Mouse (Mus musculus): ENCODE data around the gene Ano8. TPM values are rescaled to one million over a fixed set of nuclear protein-coding genes. Genes with fewer than 3 reads are reported as not detected.
"Not testable (repeated sequence)": the region's sequence is repeated elsewhere in the genome, so short reads cannot be mapped to it uniquely, and the experiment has no call there.

The Ano8 gene
- total RNA-seq, 2 experiments from 2014 or later: 18.1 to 18.6 TPM

GRCm38 (mm10) chr8:71454668-71455067 is 31.1 kb downstream of the Ano8 start:
- DNase-seq: no peak
- intact Hi-C loops (cut with DNase I): no loop called here

- DNase-seq: no peak
- intact Hi-C loops (cut with DNase I): no loop called here
These were observed 33.1 kb downstream of the Ano8 start for GRCm38 (mm10) chr8:71452669-71453068.

- no peak for DNase-seq
- intact Hi-C loops (cut with DNase I): no loop called here
These were observed 34.0 kb downstream of the Ano8 start for GRCm38 (mm10) chr8:71451777-71452176.

GRCm38 (mm10) chr8:71451337-71451736 is 34.4 kb downstream of the Ano8 start:
- intact Hi-C loops (cut with DNase I): no loop called here
- no peak for DNase-seq

- intact Hi-C loops (cut with DNase I): no loop called here
- DNase-seq: no peak
These were observed 40.7 kb downstream of the Ano8 start for GRCm38 (mm10) chr8:71445096-71445495.

- peak; percentile 62 to 63 for DNase-seq
- intact Hi-C loops (cut with DNase I): loop anchor here (1.0 to 5.0 kb wide), 4 partner anchors 80 to 291 kb away; partner anchors contain the start of gene Fam129c
These were observed 44.4 kb downstream of the Ano8 start for GRCm38 (mm10) chr8:71441404-71441803.

DNA sequence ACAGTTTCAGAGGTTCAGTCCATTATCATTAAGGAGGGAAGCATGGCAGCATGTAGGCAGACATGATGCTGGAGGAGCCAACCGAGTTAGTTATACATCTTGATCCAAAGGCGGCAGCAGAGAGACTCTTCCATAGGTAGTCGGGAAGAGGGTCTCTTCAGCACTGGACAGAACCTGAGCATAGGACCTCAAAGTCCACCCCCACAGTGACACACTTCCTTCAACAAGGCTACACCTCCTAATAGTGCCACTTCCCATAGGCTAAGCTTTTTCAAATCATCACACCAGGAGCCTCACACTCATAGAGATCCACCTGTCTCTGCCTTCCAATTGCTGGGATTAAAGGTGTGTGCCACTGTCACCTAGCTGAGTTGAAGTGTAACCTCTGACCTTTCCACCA is 48.7 kb downstream of the Ano8 start:
- intact Hi-C loops (cut with DNase I): no loop called here
- no peak for DNase-seq

- DNase-seq; intact Hi-C loops (cut with DNase I): not testable (repeated sequence)
These were observed 52.8 kb downstream of the Ano8 start for GRCm38 (mm10) chr8:71432935-71433334.

Other genes starting within 250 kb of the Ano8 start
- 10 to 100 TPM; 24.1 to 28.2 TPM for gene Myo9b, start 213.2 kb downstream of the Ano8 start, total RNA-seq (2021)
- gene Haus8, start 213.0 kb downstream of the Ano8 start, total RNA-seq (2021): 10 to 100 TPM; 27.4 to 29.9 TPM
- gene Use1, start 119.1 kb downstream of the Ano8 start, total RNA-seq (2021): 100 to 1,000 TPM; 148 to 149 TPM
- gene Ocel1, start 114.7 kb downstream of the Ano8 start, total RNA-seq (2021): 10 to 100 TPM; 11.1 to 14.9 TPM
- 10 to 100 TPM; 47.6 to 53.6 TPM for gene Nr2f6, start 104.0 kb downstream of the Ano8 start, total RNA-seq (2021)
- gene Ushbp1, start 90.2 kb downstream of the Ano8 start, total RNA-seq (2021): 10 to 100 TPM; 28.0 to 30.4 TPM
- 10 to 100 TPM; 61.2 to 67.1 TPM for gene Babam1, start 89.1 kb downstream of the Ano8 start, total RNA-seq (2021)
- under 1 TPM; 0.19 to 0.39 TPM for gene Ankle1, start 80.0 kb downstream of the Ano8 start, total RNA-seq (2021)
- 10 to 100 TPM; 26.2 to 29.9 TPM for gene Abhd8, start 22.3 kb downstream of the Ano8 start, total RNA-seq (2021)
- 100 to 1,000 TPM; 117 to 129 TPM for gene Mrpl34, start 21.0 kb downstream of the Ano8 start, total RNA-seq (2021)
- gene Dda1, start 16.8 kb downstream of the Ano8 start, total RNA-seq (2021): 10 to 100 TPM; 32.1 to 32.3 TPM
- gene Gtpbp3, start 2.1 kb upstream of the Ano8 start, total RNA-seq (2021): 10 to 100 TPM; 15.8 to 20.2 TPM
- 10 to 100 TPM; 24.5 to 26.0 TPM for gene Plvap, start 25.8 kb upstream of the Ano8 start, total RNA-seq (2021)
- gene Ccdc194, start 39.7 kb upstream of the Ano8 start, total RNA-seq (2021): not detected
- gene Bst2, start 51.5 kb upstream of the Ano8 start, total RNA-seq (2021): 10 to 100 TPM; 17.1 to 32.9 TPM
- 10 to 100 TPM; 27.8 to 32.9 TPM for gene Mvb12a, start 57.0 kb upstream of the Ano8 start, total RNA-seq (2021)
- under 1 TPM in 1 of 2 experiments, not detected in 1; 0.22 TPM for gene Tmem221, start 72.9 kb upstream of the Ano8 start, total RNA-seq (2021)
- under 1 TPM in 1 of 2 experiments, not detected in 1; 0.19 TPM for gene Nxnl1, start 80.6 kb upstream of the Ano8 start, total RNA-seq (2021)
- 100 to 1,000 TPM; 171 to 223 TPM for gene Slc27a1, start 82.9 kb upstream of the Ano8 start, total RNA-seq (2021)
- gene Pgls, start 106.2 kb upstream of the Ano8 start, total RNA-seq (2021): 10 to 100 TPM; 64.7 to 69.7 TPM
- gene Fam129c, start 111.7 kb upstream of the Ano8 start, total RNA-seq (2021): 1 to 10 TPM in 1 of 2 experiments, under 1 TPM in 1; 0.58 to 1.2 TPM
- gene Colgalt1, start 125.0 kb upstream of the Ano8 start, total RNA-seq (2021): 10 to 100 TPM; 40.2 to 45.2 TPM
- gene Unc13a, start 185.8 kb upstream of the Ano8 start, total RNA-seq (2021): under 1 TPM; 0.49 to 0.64 TPM
- 1 to 10 TPM; 8.2 to 8.6 TPM for gene Jak3, start 190.3 kb upstream of the Ano8 start, total RNA-seq (2021)
- 1 to 10 TPM; 3.8 to 4.7 TPM for gene Insl3, start 203.3 kb upstream of the Ano8 start, total RNA-seq (2021)
- 1 to 10 TPM; 6.5 to 7.5 TPM for gene B3gnt3, start 215.8 kb upstream of the Ano8 start, total RNA-seq (2021)
- 1 to 10 TPM in 1 of 2 experiments, under 1 TPM in 1; 0.56 to 1.2 TPM for gene Fcho1, start 239.8 kb upstream of the Ano8 start, total RNA-seq (2021)

Data from heart, postnatal 36 days (tissue).